Mouse (Mus musculus) embryo, embryonic 10 days (tissue): ENCODE results near the gene Kmt2a.

ENCODE experiments used
- DNase-seq: peaks from one replicate; pipeline ENCODE4 v3.0.0-alpha.2; 2015; ENCODE audit warnings: low spot score

Kmt2a gene

DNA sequence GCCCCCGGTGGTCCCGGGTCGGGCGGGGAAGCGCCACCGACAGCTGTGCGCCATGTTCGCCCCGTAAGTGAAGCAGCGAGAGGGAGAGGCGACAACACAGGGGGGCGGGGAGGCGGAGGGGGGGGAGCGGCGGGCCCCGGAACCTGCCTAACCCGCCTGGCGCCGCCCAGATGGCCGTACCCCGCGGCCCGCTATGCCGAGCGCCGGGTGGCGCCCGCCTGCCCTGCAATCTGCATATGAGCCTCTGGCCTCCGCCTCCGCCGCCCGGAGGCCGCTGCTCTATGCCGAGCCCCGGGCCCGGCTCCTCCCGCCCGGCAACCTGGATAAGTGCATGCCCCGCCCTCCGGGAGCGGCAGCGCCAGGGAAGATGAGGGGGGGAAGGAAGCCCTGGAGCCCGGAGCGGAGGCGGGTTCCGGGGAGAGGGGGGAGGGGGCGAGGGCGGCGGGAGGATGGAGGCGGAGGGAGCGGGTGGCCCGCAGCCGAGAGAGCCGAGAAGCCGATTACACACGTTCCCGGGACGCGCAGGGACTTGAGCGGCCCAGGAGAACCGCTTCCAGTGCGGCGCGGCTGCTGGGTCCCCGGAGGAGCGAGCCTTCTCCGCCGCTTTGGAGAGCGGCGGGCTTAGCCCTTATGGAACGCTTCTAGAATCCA is at the start of gene Kmt2a:
TSS of gene Kmt2a (minus strand) at position 76 of the 651 bp plus-strand sequence.
- peak; percentile 87 for DNase-seq

DNA sequence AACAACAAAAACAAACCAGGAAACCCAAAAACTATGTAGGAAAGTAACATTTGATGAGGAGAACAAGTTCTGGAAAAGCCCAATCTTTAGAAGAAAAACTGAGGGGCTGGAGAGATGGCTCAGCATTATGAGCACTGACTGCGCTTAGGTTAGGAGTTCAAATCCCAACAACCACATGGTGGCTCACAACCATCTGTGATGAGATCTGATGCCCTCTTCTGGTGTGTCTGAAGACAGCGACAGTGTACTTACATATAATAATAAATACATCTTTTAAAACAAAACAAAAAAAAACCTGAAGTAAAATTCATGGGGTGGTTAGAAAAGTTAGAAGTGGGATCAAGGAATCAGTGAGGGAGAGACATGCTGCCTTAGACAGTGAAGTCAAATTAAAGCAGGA is 40.4 kb upstream of the Kmt2a start:
- no peak for DNase-seq

DNA sequence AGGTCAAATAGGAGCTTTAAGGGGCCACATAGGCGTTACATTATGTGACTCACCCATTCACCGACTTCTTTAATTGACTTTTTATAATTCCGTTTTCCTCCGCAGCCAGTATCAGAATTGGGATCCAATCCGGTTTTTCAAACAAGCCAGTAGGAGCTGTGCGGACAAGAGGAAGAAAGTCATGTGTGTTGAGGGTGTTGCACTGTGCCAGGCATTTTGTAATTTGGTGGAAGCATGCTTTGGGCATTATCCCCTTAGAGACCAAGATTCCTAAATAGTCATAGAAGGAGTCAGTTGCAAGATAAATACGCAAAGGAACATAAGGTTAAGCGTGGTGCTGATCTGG is 40.0 kb upstream of the Kmt2a start:
- peak; percentile 59 for DNase-seq

DNA sequence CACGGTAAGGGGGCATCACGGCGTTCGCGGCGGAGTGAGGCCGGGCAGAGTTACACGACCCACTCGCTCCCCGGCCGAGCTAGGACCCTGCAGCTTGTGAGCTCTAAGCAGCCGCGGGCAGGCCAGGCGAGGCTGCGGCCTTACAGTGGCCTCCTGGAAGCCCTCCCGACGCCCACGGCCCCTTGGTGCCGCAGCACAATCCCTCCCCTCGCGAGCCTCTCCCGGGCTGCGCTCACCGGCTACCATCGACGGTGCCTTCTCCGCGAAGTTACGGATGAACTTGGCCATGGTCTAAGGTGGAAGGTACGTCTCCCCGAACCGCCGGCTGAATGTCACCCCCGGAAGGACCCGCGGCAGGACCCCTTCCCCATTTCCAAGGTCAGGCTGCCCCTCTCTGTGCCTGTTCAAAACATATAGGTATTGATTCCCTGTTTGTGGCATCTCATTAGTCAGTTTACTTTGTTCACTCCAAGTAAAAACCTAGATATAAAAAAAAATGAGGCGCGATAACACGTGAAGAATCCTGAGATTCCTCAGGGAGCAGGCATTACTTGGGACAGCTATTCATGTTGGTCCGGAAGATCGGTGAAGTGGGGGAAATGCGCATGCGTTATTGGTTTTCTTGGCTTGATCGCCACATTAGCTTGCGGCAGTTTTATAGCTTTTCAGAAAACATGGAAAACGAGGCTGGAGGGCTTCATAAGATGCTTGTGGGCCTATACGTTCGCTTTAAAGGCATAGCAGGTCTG is 39.5 kb upstream of the Kmt2a start, which contains the start of gene Atp5l:
TSS of gene Atp5l (minus strand) at position 369 of the 749 bp plus-strand sequence.
- peak; percentile 97 for DNase-seq

DNA sequence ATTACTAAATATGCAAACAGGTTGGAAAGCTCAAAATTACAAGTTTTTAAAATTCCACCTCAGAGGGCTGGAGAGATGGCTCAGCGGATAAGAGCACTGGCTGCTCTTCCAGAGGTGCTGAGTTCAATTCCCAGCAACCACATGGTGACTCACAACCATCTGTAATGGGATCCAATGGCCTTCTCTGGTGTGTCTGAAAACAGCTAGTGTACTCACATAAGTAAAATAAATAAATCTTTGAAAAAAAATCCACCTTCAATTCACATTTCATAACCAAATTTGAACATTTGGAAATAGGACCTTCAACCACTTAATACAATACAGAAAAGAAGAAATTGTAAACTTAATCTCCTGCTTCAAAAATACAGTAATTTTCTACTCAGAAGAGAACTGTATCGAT is 38.5 kb upstream of the Kmt2a start:
- no peak for DNase-seq

DNA sequence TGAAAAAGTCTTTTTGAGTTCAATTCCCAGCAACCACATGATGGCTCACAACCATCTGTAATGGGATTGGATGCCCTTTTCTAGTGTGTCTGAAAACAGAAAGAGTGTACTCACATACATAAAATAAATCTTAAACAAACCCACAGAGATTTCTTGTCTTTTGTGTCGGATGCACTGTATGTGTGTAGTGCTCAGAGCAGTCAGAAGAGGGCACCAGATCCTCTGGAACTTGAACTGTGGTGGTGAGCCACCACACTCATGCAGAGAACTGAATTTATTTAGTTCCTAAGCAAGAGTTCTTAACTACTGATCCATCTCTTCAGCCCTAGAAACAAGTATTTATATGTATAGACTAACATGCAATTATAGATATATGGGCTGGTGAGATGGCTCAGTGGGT is 35.1 kb upstream of the Kmt2a start:
- peak; percentile 56 for DNase-seq

DNA sequence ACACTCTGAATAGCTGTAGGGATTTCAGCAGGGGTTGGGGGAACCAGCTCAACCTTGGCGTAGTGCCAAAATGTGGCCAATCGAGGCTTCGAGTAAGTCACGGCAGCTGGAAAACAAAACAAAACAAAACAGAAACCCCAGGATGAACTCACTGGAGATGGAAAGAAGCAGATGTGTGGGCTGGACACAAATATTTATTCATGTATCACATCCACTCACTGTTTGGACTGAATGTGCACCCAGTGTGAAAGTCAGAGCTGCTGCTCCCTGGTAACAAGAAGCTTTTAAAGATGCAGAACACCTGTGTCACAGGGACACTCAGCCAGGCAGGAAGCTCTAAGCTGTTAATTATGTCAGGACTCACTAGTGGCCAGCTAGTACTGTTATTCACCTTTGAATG is 33.6 kb upstream of the Kmt2a start:
- DNase-seq, result no peak

DNA sequence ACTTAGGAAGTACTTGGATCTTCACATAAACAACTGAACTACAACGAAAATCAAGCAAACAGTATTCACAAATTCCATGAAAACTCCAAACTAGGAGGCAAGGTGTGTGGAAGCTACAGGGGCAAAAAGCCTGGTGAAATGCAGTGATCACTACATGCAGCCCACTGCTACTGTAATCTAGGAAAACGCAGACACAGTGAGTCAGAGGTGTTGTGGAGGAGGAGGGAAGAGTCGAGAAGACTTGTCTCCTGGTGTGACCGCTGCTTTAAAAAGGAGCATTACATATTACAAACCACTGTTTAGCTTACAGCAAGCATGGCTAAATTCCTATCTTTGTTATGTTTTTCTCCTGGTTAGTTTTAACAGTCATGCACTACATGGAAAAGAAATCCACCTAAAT is 30.3 kb upstream of the Kmt2a start:
- no peak for DNase-seq

DNA sequence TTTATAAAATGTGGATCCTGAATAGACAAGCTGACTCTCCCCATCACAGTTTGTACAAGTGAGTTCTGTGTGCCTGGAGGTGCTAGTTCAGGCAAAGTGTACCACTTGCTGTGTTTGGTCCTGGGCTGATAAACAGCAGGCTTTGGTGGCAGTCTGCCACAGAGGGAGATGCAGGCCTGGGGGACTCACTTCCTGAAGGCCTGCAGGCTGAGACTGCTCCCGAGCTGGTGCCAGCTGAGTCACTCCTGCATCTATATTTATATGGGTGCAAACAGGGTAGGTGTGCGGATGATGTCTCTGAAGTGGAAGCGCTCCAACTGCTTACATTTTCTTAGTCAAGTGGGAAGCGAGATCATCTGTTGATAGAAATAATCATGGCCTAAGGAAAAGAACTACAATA is 24.5 kb upstream of the Kmt2a start:
- DNase-seq, result no peak

DNA sequence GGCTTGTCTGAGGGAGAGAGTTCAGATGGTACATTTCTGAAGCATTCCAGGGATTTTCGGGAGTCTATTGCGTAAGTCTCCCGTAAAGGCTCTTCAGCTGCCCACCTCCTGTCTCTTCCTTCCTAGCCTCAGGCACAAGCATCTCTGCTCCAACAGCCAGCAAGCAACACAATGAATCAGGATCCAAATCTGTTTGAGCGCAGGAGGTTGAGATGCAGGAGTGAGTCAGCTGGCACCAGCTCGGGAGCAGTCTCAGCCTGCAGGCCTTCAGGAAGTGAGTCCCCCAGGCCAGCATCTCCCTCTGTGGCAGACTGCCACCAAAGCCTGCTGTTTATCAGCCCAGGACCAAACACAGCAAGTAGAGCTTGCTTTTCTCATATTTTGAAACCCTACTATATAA is 23.9 kb upstream of the Kmt2a start:
- DNase-seq, result no peak

DNA sequence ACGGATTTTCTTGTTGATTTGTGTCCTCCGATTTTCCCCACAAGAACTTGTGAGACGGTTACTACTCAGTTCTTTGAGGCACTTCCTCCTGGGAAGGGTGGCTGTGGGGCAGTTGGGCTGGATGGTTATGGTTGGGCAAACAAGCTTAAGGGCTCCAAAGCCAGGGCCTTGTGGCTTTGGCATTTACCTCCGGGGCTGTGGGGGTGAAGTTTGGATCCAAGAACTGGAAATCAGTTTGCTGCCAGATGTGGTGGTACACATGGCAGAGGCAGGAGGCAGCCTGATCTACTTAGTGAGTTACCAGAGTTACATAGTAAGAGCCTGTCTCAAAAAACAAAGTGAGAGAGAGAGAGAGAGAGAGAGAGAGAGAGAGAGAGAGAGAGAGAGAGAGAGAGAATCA is 22.8 kb upstream of the Kmt2a start:
- no peak for DNase-seq

DNA sequence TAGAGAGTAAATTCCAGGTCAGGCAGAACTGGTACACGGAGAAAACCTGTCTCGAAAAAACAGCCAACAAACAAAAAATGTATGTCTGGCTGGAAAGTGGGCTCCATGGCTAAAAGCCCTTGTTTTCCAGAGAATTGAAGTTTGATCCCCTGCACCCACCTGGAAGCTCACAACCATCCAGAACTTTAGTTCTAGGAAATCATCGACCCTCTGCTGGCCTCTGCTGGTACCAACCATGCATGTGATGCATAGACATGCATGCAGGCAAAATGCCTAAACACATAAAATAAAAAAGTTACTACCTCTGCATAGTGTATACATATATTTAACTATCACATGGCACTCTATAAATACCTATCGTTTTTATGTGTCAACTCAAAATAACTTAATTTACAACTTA is 19.3 kb upstream of the Kmt2a start:
- no peak for DNase-seq

DNA sequence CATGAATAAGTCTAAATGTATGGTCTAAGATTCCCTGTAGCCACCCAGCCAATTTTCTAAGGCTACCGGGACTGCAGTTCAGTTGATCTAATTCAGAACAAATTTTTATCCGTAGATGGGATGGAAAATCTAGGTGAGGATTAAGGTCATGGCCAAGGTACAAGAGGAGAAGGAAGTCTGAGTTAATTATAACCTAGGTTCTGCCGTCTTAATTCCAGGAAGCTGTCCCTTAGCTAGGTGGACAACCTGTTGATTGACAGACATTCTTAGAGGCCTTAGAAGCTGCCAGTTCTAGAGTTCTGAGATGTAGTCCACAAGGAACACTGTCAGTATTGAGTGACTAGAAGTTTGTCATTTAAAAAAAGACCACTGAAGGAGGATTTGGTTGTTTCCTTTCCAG is 18.6 kb upstream of the Kmt2a start:
- DNase-seq, result no peak

DNA sequence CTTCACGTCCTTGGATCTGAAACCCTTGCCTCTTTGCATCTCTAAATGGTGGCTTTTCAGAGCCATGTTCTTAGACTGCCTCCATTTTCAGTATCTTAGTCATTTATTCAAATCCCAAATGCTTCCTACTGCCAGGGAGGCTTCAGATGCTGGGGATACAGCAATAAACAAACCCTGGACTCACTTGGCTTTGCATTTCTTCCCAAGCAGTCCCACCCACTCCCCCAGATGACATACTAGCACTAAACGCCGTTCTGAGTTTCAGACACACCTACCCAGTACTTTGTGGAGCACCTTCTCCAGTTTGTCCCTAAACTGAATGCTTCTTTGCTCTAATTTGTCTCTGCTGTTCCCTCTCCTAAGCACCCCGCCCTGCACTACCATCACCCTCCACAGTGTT is 15.9 kb upstream of the Kmt2a start:
- no peak for DNase-seq

DNA sequence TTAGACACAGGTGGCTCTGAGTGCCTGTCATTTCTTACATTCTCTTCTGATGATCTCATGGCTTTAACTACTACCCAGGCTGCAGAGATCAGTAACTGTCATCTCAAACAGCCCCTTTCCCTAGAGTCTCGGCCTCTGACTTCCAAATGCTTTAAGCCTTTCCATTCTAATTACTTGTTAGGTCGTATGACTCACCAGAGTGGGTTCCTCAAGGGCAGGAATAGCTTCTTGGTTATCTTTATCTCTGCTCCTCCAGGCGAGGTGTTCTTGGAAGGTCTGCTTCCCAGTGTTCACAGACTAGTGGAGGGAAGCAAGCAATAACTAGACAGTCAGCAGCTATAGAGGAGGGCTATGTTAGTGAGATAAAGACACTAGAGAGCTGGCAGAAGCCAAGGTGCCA is 11.6 kb upstream of the Kmt2a start:
- DNase-seq, result no peak

DNA sequence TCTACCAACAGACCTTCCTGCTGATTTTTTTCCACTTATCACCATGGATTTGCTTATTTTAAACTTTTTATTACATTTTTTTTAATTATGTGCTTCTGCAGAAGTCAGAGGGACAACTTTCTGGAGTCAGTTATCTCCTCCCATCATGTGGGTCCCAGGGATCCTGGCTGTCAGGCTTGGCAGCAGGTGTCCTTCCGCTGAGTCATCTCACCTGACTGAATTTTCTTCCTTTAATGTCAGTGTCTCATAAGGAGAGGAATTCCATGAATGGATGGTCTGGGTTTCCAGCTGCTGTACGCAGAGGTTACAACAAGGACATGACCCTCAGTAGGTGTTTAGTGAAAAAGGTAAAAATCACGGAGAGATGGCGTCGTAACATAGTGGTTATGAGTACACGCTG is 10.1 kb upstream of the Kmt2a start:
- DNase-seq, result no peak

DNA sequence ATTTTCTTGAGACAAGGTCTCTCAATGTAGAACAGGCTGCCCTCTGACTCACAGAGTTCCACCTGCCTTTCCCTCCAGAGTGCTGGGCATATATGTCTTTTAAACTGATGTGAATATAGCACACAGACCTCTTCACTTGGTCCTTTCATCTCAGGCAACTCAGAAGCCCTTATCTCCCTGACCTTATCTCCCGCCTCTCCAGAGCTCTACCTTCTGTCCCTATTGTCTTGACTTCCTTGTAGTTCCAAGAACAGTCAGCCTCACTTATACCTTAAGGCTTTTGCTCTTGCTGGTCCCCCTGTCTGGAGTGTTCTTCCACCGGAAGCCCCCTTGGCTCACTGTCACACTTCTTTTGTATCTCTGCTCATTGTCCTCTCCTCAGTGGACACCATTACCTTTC is 9.0 kb upstream of the Kmt2a start:
- DNase-seq, result no peak

DNA sequence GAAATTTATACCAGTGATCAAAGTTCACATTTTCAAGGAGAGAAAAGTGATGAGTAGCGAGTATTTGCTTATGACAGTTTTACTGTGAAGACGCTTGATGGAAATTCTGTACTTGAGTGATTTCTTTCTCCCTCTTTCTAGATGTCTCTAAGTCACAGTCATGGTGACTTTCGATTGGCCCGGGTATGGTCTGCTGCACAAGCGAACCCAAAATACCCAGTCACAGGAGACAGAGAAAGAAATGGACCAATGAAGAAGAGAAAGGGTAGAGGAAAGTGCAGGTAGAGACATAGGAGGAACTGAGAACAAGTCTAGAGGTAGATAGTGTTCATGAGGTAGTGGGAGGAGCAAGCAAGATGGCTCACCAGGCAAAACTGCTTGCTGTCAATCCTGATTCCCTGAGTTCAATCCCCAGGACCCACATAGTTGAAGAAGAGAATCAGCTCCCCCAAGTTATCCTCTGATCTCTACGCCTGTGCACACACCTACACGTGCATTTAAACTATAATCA is 7.1 kb upstream of the Kmt2a start:
- no peak for DNase-seq

DNA sequence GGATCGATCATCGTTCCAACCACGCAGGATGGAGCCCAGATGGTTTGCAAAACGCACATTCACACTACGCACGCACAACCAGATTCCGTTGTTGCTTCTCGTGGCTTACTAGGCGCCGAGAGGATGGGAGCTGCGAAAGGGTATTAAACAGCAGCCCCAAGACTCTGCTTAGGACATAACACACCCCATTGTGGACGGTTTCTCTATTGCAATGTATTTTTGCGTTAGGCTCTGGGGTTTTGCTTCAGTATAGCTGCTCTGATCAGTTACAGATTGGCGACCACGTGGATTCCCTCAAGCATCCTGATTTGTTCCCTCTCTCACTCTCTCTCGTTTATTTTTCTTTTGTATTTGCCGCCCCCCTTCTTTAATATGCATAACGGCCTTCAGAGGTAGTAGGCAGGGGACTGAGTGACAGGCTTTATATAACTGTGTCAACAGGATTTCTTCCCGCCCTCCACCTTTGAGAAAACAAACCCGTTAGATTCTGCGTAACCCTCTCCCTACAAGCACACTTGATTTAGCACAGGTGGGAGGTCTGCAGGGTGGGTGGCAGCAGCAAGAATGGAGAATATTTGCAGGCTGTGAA is 2.0 kb upstream of the Kmt2a start:
- no peak for DNase-seq

DNA sequence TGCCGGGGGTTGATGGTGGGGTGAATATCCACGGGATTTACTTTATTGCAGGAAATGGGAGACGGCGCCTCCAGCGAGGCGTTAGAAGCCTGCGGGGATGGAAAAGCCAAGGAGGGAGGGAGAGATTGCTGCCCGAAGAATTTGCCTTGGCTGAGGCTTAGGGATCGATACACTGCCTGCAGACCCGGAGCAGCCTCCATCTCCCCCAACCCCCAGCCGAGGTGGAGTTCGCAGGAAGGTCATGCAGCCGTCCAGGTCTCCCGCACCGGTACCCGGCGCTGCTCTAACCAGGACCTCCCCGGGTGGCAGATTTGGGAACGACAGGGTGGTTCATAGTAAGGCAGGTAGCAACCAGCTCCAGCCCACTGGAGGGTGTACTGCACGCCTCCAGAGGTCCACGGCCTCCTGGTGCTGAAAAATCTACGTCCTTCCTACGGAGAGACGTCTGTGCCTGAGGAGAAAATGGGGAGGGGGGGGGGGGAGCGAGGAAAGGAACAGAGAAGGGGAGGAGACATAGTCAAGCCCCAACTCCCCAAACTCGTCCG is 1.4 kb upstream of the Kmt2a start:
- peak; percentile 75 for DNase-seq

DNA sequence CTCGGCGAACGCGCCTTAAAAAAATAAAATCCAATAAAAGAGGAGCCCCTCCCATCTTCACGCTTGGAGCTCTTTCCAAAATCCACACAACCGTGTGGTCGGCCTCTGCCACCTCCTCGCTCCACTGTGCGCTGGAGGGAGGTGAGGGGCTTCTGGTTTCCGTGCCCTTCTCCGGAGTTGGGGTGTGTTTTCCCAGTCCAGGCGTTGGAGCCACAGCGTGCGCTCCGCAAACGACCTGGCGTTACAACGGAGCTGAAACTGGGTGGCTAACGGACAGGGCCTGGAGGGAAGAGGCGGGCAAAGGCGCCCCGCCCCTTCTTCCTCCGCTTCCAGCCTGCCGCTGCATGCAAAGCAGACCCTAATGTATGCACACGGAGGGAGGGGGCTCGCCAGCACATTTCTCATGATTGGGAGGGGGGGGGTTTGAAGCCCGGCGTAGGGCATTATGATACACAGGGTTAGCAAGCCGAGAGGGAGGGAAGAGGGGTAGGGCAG is 892 bp upstream of the Kmt2a start:
- peak; percentile 93 for DNase-seq

DNA sequence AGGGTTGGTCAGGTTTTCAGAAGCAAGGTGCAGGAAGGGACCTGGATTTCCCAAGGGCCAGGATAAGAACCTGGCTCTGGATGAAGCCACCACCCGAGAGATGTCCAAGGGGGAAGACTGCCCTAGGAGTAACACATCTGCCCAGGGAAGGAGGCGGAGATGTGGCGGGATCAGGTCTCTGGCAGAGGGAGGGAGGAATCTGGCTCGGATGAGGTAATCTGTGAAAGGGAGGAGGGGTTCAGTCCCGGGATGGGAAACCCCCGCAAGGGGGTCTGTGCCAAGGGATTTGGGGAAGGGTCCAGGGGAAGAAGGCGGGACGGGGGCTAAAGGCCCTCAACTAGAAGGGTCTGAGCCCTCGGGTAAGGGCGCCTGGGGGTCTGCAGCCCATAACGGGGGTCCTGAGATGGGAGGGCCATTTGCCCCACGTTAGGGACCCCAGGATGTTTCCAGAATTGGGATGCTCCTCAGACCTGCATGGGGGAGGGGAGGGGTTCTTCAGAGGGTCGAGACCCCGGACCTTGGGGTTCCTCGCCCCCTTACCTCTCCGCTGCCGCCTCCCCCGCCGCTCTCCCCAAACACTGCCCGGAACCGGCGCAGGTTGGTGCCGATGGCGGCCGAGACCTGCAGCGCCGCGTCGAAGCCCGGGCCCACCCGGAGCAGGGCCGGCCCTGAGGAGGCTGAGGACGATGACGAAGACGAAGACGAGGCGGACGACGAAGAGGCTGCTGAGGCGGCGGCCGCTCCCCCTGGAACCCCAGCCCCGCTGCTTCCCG is 601 bp downstream of the Kmt2a start:
- DNase-seq, result peak; percentile 34
